Mouse (Mus musculus): ENCODE measurements at regions not wholly inside any gene's neighbourhood (a gene's known extent, or its start where the extent isn't known, plus 50 kb on each side); places are given as distances from the start of the nearest gene placed in this dataset.

DNA sequence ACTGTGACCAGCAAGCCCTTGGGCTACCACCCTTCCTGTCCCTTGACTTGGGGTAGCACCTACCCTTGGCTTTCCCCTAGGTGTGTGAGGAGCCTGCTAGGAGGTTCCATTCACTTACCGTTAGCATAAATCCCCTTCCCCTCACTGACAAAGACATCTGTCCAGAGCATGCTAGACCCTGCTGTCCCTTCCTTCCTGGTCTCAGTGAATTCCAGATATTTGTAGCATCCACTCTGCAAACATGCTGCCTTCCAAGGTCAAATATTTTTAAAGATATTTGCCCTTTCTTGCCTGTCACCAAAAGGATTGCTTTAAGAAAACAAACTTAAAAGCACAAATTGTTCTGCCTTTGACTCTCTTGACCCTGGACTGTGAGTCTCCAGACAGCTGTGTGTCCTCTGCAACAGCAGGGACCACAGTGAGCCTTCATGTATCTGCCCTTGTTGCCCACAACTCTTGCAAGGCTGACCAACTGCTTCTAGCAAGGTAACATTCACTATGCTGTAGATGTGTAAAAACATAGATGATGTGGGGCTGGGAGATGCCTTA lies 173.4 kb upstream of the Agap1 start:
- TF ChIP-seq CTCF (IDR thresholded peaks at IDR 0.05; ENCODE audit: low read depth): no peak
- no peak for TF ChIP-seq EP300 (IDR thresholded peaks at IDR 0.05; ENCODE audit: low read depth)
